Mouse (Mus musculus) inflammation-experienced regulatory T-cells, adult 6 months (primary cell): Measurements from ENCODE around the gene Wfdc9. TPM values are rescaled to one million over a fixed set of nuclear protein-coding genes. Genes with fewer than 3 reads are reported as not detected.

Source experiments
- ATAC-seq: one replicate; pipeline ENCODE4 v1.8.0; 2017
- polyA plus RNA-seq, 3 experiments: library from polyadenylated mRNA; unstranded; fragments of 100-300 nt; shearing (Covaris generic); gene quantifications; one replicate each; pipeline ENCODE4 v1.2.1; 2017

The Wfdc9 gene
- polyA plus RNA-seq: not detected

DNA sequence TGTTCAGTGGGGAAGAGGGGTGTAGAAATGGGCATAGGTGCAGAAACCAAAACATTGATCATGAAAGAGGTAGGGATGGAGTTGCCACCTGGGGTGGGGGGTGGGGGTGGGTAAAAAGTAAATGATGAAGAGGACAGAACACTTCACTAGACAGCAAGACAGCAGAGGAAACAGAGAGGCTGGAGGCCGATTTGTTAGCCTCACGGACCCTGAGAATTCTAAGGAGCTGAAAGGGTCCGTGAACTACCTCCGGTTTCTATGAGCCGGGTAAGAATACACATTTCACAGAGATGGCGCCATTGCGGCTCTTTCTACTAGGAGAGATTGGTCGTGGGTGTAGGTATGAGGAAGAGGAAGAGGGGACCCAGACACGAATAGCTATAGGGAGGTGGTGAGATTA is at the start of gene Wfdc9:
Gene Wfdc9, minus strand, starts transcription at position 101 of the 400 bp plus-strand sequence.
- ATAC-seq: no peak

DNA sequence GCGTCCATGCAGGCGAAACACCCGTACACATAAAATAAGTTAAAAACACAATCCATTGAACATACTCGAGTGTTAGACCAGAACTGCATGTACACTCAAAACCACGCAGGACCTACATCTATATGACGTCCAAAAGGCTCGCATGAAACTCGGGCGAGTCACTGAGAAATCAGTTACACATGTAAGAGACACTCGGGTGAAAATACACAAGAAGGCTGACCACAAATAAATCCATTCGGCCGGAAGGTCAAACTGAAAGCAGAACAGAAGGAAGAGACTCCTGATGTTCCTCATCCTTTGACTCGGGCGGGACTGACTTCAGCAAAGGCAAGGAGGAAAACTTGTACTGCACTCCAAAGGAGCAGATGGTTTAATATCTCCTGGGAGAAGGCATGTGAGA is 49.6 kb upstream of the Wfdc9 start:
- ATAC-seq: no peak

DNA sequence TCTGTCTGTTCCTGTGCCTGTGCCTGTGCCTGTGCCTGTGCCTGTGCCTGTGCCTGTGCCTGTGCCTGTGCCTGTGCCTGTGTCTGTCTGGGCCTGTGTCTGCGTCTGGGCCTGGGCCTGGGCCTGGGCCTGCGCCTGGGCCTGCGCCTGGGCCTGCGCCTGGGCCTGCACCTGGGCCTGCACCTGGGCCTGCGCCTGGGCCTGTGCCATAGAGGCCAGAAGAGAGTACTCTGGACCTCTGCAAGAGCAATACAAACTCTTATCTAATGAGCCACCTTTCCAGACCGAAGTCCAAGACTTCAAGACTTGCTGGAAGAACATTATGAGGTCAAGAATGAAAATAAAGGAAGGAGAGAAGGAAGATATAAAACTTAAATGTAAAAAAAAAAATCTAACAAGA is 48.9 kb upstream of the Wfdc9 start:
- no peak for ATAC-seq

DNA sequence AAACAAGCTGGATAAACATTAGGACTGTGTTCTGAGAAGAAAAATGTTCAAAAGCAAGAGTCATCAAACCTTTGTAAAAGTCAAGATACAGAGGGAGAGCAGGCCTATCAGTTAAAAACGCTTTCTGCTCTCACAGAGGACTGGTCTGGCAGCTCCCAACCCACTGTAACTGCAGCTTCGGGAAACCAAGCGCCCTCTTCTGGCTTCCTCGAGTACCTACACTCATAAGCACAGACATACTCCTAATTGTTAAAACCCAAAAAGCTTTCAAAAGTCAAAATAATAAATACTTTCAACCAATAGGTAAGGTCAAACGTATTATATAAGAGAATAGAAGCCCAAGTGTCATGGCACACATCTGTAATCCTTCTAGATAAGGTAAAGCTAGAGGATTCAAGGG is 47.9 kb upstream of the Wfdc9 start:
- ATAC-seq: no peak

DNA sequence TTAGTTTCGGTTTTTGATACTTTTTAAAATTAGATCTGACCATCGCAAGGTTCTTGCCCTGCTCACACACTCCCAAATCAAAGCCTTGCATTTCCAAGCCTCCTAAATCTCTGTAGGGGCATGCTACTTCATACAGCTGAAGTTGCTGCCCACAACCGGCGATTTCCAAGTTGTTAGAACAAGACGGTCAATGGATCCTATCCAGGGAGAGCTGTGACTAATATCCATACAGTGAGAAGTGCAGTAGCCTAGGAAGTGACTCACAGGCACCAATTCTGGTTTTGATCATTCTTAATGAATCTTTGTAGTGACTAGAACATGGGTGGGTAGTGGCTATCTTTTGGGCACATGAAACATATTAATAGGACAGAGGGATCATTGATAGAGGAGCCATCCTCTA is 45.4 kb upstream of the Wfdc9 start:
- ATAC-seq: no peak

DNA sequence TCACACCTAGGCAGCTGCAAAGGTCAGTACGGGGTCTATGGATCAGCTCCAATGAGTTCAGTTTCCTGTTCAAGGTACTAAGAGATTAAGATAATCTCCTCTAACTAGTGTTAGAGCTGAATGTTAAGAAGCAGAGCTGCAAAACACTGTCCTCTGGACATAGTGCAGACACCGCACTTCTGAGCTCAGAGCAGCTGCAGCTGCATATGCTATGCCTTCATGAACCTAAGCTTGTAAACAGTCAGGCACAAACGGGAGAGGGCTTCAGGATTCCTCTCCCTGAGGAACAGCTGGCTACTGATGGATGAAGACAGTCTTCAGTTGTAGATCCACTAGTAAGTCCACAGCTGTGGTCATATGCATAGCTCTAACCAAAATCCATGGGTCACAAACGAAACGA is 44.6 kb upstream of the Wfdc9 start:
- no peak for ATAC-seq

DNA sequence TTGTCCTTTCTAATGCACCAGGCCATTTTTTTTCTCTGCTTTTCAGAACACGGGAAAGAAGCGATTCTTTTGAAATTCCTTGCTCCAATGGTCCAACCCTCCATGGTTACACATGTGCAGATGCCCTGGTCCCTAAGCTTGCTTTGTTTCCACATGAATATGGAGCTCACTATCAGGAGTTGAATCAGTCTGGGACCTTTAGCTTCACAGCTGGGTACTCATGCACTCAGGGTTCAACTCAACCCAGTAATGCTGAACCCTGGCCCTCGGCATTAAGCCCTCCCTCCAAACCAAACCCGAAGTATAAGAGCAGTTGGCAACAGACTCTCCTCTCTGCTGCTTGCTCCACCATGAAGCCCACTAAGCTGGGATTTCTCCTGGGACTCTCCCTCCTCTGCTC is 41.8 kb upstream of the Wfdc9 start, which contains the start of gene Spint4:
Gene Spint4, plus strand, starts transcription at position 301 of the 400 bp plus-strand sequence.
- no peak for ATAC-seq

DNA sequence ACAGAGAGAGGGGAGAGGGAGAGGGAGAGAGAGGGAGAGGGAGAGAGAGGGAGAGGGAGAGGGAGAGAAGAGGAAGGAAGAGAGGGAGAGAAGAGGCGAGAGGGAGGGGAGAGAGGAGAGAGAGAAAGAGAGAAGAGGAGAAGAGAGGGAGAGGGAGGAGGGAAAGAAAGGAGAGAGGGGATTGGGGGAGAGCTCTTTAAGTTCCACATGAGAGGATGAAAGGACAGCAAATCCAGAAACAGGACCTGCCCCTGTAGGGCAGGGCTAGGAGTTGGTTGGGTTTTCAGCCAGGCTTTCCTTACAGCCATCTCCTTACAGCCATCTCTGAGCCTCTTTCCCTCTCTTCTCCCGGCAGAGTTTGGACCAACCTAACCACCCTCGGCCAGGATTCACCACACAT is 28.4 kb upstream of the Wfdc9 start, which contains the start of gene Wfdc13:
Gene Wfdc13, plus strand, starts transcription at position 301 of the 400 bp plus-strand sequence.
- no peak for ATAC-seq

DNA sequence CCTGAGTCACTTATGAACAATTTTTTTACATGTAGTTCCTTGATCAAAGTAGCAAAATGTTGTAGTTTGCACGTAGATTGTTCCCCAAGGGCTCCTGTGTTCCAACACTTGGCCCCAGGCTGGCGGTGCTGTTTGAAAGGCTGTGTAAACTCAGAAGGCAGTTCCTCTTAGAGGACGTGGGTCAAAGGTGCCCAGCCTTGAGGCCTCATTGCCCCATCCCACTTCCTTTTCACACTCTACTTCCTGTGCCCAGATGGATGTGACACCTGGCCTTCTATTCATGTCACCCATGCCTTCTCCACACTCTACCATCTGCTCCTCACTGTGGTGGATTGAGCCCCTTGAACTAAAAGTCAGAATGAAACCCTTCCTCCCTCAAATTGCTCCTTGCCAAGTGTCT is 23.5 kb upstream of the Wfdc9 start:
- no peak for ATAC-seq

DNA sequence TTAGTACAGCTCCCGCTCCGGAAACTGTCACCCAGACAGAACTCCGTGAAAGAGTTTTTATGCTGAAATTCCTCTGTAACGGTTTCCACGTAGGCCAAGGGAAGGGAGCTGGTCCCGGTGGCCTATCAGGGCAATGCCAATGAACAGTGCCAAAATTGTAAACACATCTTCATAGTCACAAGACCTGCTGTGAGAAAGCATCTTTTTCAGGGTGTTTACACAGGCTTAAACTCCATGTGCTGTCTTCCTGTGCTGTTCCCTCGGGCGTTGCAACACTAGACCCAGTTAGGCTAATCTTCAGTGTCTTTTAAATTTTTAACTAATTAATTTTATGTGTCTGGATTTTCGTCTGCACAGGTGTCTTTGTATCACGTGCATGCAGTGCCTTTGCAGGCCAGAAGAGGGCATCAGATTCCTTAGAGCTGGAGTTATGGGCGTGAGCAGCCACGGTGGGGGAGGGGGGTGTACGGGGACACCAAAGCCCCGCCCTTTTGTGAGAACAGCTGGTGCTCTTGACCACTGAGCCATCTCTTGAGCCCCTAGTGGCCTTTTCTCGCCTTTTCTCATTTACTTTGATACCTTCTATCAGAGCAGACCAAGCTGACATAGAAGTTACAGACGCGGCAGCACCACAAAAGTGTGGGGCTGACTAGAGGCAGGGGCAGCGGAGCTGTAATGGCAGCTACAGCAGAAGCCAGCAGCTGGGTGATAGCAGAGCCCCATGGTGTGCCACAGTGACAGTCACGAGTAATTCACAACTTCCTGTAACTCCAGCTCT is 22.7 kb upstream of the Wfdc9 start:
- no peak for ATAC-seq

DNA sequence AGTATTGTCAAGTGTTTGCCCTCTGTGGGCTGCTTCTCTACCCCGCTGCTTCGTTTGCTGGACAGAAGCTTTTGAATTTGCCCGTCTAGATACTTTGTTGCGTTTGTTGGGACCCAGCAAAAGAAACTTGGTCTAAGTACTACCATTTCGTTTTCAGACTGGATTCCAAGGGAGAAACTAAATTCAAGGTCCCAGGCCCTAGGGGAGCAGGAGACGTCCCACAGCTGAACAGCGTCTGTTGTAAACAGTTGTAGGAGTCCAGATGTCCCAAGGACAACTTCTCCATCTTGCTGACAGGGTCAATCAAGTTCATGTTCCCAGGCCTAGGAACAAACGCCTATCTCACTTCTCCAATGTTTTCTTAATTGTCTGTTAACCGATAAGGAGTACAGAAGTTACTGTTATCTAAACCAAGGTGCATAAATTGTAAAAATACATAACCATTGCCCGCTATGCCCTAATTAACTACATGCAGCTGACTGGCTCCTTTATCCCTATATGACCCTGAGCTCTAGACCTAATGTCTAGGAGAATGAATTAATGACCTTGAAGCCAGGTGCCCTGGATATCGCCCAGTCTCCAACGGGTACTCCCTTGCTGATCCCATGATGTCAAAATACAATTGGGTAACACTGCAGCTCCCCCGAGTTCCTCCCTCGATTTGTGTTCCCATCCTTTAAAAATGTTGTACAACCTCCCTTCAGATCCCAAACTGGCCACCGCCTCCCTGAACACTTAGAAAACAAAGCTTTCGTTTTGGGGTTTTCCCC is 20.7 kb upstream of the Wfdc9 start:
- ATAC-seq: no peak

DNA sequence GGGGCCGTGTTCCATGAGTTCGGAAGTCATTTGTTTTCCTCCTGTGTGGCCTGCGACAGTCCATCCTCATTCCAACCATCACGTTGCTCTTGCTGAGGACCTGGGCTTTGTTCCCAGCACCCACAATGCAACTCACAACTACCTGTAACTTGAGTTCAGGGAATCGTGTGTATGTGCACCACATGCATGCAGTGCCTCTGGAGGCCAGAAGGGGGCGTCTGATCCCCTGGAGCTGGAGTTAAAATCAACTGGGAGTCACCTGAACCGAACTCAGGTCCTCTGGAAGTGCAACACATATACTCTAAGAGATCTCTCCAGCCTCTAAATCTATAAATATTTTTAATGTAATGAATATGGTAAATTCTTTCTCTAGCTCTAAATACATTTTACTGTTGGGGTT is 19.7 kb upstream of the Wfdc9 start:
- ATAC-seq: no peak

DNA sequence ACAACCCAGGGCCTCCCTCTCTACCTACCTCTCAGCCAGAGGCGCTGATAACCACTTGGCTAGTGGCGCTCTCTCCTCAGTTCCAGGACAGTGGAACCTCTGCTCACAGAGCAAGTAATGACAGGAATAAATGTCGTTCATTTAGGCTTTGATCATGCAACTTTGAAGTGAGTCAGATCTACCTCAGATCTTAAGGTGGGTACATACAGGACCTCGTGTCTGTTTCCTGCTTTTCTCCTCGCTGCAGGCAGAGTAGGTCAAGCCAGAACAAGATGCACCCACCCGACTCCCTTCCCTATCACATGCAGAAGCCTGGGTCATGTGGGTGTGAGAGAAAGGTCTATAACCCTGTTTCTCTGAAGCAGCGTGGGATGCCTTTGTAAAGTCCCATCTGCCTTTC is 17.6 kb upstream of the Wfdc9 start, which contains the start of gene Wfdc11:
Gene Wfdc11, minus strand, starts transcription at position 101 of the 400 bp plus-strand sequence.
- ATAC-seq: no peak

DNA sequence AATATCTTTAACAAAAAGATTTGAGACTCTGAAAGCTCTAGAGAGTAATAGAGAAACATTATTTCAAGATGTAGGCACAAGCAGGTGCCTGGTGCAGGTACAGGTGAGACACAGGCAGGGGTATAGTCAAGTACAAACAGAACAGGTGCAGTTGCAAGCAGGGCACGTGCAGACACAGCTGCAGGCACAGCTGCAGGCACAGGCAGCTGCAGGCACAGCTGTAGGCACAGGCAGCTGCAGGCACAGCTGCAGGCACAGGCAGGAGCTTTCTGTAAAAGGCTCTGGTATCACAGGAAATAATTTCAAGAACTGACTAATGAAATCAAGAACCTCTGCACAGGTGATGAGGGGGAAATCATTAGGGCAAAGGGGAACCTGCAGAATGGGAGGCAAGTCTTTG is 14.6 kb upstream of the Wfdc9 start:
- no peak for ATAC-seq

DNA sequence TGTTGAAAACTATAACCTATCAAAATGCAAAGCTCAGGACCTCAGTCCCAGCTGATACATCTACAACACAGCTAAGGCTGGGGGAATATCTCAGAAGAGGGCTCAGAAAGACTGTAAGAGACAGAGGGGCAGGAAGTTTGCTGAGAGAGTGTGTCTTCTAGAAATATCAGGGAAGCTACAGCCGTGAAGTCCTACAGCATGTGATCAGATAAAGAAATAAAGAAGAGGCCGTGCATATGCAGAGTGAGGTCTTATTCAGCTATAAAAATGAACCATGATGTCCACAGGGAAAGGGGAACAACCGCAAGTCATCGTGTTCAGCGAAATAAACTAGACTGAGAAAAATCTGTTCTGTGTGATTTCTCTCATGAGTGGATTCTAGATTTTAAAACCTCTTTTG is 13.9 kb upstream of the Wfdc9 start:
- ATAC-seq: no peak

DNA sequence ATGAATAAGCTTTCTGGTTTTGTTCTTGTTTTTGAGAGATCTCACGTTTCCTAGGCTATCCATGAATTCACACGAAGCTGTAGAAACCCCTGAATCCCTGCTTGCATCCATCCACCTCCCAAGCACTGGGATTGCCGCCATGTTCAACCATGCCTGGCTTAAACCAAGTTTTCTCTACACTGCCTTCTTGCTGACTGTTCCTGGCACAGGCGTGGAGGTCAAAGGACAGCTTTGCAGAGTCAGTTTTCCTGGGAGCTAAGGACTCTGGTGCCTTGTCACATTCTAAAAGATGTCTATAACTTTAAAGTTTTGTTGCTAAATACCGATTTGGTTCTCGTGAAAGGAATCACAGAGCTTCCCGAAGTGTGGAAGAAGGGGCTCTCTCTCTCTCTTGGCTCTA is 8.5 kb upstream of the Wfdc9 start:
- no peak for ATAC-seq

DNA sequence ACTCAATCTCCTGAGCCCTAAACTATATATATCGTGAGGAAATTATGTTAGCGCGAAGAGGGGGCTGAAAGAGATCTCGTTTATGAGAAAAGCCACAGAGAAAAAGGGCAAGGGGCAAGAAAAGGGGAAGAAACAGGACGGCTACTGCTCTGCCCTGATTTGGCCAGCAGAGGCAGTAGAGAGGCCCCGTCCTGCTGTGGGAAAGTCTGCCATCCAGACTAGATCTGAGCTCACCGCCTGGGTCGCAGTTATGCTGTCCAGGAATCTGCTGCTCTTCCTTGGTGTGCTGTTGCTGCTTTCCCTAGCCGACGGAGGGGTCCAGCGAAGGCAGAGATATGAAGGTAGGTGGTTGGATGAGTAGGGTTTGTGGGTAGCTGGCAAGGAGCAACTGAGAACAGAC is 525 bp downstream of the Wfdc9 start, which contains the start of gene Wfdc10:
Gene Wfdc10, plus strand, starts transcription at position 189 of the 400 bp plus-strand sequence.
- ATAC-seq: no peak

DNA sequence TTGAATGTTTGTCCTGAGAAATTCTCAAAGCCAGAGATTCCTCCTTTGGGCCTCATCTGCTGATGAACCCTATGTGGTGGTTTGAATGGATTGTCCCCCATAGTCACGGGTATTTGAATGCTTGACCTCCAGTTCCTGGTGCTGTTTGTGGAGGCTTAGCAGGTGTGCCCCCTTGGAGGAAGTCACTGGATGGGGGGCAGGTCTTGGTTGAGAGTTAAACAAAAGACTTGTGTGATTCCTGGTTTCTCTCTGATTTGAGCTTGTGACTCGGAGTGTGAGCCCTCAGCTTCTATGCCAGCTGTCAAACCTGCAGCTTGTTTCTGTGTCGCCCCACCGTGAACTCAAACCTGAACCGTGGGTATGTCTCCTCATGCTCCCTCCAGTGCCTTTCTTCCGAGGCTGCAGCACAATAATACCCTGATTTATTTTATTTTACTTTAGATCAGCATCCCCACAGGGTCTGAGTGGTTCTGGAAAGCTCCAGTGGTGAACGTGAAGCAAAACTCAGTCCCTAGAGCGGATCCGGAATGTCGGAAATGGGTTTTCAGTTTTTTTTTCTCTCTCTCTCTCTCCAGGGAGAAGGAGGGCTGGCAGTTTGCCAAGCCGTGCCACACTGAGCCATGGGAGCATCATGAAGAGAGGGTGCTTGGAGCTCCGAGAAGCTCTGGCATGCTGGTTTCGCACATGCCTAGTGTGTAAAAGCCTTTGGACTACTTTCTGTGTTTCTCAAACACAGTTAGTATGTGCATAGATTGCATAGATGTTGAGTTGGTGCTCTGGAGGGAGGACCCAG is 14.3 kb downstream of the Wfdc9 start:
- no peak for ATAC-seq

DNA sequence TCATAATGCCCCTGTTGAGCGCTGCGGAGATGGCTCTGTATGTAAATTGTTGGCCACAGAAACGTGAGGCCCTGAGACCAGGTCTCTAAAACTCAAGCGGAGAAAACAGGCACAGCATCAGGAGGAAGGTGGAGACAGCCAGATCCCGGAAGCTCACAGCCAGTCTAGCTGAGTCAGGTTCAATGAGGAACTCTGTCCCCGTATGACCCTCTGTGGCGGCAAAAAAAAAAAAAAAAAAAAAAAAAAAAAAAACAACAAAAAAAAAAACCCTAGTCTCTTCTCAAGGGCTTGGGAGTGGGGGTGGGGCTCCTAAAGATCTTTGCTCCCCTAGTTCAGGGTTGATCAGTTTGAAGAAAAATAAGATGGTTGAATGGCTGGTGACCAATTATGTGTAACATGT is 15.3 kb downstream of the Wfdc9 start:
- ATAC-seq: no peak

DNA sequence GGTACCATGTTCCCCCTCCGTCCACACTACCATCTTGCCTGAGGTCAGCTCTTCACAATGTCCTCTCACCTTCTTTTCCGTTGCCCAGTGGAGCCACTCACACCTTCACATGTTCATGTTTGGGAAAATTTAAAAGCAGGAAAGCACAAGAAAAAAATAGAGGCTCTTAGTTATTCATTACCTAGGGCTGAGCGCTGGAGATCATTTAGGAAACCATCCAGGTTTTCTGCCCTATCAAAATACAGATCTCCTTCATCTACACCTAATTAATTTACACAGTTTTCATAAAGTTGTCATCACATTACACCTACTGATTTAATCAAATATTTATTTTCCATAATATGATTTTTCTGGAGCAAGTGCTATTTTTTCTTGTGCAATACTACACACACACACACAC is 17.7 kb downstream of the Wfdc9 start, which contains the start of gene Wfdc16:
Gene Wfdc16, minus strand, starts transcription at position 101 of the 400 bp plus-strand sequence.
- no peak for ATAC-seq

DNA sequence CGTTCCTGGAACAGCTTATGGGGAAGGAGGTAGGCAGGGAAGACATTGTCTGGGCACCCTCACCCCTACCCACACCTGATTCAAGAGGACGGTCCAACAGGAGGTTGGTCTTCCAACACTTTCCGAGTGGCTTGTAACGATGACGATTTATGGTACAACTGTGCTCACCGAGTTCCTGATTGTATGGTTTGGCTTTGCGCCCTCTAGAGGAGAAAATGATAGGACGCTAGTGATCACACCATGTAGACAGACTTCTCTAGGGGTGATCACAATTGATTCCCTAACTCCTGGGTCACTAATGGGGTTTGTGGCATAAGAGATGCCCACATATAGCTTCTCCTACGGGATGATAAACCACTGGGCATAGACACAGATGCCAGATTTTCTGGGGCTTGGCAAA is 21.1 kb downstream of the Wfdc9 start:
- no peak for ATAC-seq

DNA sequence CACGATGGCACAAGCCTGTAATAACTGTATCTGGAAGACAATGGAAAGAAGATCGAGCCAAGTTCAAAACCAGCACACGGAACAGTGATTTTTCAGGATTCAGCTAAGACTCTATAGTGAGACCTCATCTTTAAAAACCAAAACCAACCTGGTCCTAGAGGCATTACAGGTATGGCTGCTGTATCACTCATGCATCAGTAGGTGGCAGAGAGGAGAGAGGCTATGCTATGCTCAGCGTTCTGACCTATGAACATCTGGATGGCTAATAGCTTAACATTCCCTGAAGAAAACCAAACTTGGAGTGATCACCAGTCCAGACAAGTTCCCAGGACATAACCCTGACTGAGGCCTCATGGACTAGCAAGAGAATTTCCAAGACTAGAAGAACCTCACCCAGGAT is 34.6 kb downstream of the Wfdc9 start:
- ATAC-seq: no peak

DNA sequence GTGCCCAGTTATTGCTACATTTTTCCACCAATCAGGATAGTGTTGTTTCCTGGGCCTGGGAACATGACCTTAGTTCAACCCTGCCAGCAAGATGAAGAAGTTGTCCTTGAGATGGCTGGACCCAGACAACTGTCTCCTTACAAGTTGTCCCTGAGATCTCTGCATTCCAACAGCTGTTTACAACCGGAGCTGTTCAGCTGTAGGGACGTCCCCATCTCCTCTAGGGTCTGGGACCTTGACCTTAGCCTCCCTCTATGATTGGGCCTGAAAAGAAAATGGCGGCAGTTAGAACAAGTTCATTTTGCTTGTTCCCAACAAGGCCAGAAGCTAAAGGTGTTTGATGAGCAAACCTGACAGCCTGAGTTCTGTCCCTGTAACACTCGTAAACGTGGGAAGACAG is 37.3 kb downstream of the Wfdc9 start:
- ATAC-seq: no peak
